Mouse (Mus musculus) embryonic fibroblast, embryonic 13.5 days (primary cell): ENCODE data around the gene Dpp6.

Source experiments
- CTCF ChIP-seq: IDR thresholded peaks from 2 replicates; pipeline ENCODE4 v1.5.1; 2011; ENCODE audit warnings: mild to moderate bottlenecking, control low read depth, low read length, moderate library complexity, borderline replicate concordance; ENCODE audit not compliant: insufficient read depth
- POLR2A ChIP-seq: IDR thresholded peaks from 2 replicates; pipeline ENCODE4 v1.6.1; 2011; ENCODE audit warnings: low read depth, mild to moderate bottlenecking, control low read depth, low read length, moderate library complexity

DNA sequence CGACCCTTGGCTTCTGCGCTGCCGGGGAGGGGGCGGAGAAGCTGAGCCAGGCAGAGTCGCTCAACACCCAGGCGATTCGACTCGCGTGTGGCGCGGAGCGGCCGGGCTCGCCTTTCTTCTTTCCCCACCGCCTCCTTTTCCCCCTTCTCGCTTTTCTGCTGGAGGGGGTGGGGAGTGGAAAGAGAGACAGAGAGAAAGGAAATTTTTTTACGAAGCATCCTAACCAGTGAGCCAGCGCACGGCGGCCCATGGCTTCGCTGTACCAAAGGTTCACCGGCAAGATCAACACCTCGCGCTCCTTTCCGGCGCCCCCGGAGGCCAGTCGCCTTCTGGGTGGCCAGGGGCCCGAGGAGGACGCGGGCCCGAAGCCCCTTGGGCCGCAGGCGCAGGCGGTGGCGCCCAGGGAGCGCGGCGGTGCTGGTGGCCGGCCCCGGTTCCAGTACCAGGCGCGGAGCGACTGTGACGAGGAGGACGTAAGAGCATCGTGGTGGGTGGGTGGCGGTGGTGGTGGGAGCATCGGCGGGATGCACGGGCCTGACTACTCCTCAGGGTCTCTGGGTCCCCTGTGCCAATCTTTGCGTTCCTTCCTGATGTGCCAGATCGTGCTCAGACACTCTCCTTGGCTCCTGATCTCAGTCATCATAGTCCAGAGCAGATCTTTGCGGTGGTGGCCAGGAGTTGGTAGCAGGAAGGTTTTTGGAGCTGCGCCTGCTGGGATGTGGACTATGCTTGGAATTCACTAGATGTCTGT is 232.5 kb downstream of the Dpp6 start:
- TF ChIP-seq POLR2A (no peak), CTCF (no peak)
